Mouse (Mus musculus) ES-Bruce4 (cell line): Measurements from ENCODE around the gene Ankrd40. TPM values are rescaled to one million over a fixed set of nuclear protein-coding genes. Genes with fewer than 3 reads are reported as not detected.

Experiments
- H3K27ac ChIP-seq: 2 replicates; pipeline ENCODE4 v1.5.1; 2012; ENCODE audit warnings: low read length, inconsistent platforms; ENCODE audit not compliant: insufficient read depth
- H3K27me3 ChIP-seq: 2 replicates; pipeline ENCODE4 v1.6.1; 2012; ENCODE audit warnings: mild to moderate bottlenecking, low read length, inconsistent platforms; ENCODE audit not compliant: control insufficient read depth, poor library complexity, insufficient read depth, severe bottlenecking
- H3K36me3 ChIP-seq: 2 replicates; pipeline ENCODE4 v1.6.1; 2012; ENCODE audit warnings: inconsistent platforms, mild to moderate bottlenecking, low read length, moderate library complexity; ENCODE audit not compliant: control insufficient read depth, poor library complexity, insufficient read depth, severe bottlenecking
- H3K4me1 ChIP-seq: one replicate; pipeline ENCODE4 v1.8.1; 2011; ENCODE audit warnings: low read length; ENCODE audit not compliant: control insufficient read depth, insufficient read depth
- H3K4me3 ChIP-seq: 2 replicates; pipeline ENCODE4 v1.5.1; 2011; ENCODE audit warnings: low read depth, mild to moderate bottlenecking, low read length
- H3K9ac ChIP-seq: 2 replicates; pipeline ENCODE4 v1.6.1; 2012; ENCODE audit warnings: low read depth, mild to moderate bottlenecking, inconsistent platforms; ENCODE audit not compliant: poor library complexity, severe bottlenecking
- H3K9me3 ChIP-seq: replicated peaks from 2 replicates; pipeline ENCODE4 v1.6.1; 2012; ENCODE audit warnings: mild to moderate bottlenecking, low read length, inconsistent platforms; ENCODE audit not compliant: control insufficient read depth, poor library complexity, insufficient read depth, severe bottlenecking
- CTCF ChIP-seq: IDR thresholded peaks from one replicate; pipeline ENCODE4 v1.8.1; 2011; ENCODE audit warnings: low read depth, low read length
- EP300 ChIP-seq: IDR thresholded peaks from 2 replicates; pipeline ENCODE4 v1.6.1; 2011; ENCODE audit warnings: low read depth, low read length; ENCODE audit not compliant: insufficient read depth
- POLR2A ChIP-seq: IDR thresholded peaks from one replicate; pipeline ENCODE4 v1.8.1; 2011; ENCODE audit warnings: low read length; ENCODE audit not compliant: insufficient read depth
- polyA plus RNA-seq: library from polyadenylated mRNA; stranded (reverse); fragments of >200 nt; gene quantifications from 2 replicates; pipeline ENCODE4 v1.2.4, GENCODE M21; 2011; ENCODE audit warnings: low read depth; ENCODE audit not compliant: missing spikeins, insufficient read depth, insufficient read length

The Ankrd40 gene
- polyA plus RNA-seq, 1 experiment = 66.3 TPM

GRCm38 (mm10) chr11:94355521-94356217 is 27.9 kb downstream of the Ankrd40 start:
- TF ChIP-seq EP300 (no peak), CTCF (no peak), POLR2A (no peak)
- no peak overlapping the region for H3K27ac ChIP-seq
- H3K27me3 ChIP-seq = no peaks in the 10 kb centered on the region
- H3K9me3 ChIP-seq = no peaks in the 10 kb centered on the region
- H3K4me3 ChIP-seq = no peak overlapping the region
- no peaks in the 10 kb centered on the region for H3K4me1 ChIP-seq
- no peaks in the 10 kb centered on the region for H3K36me3 ChIP-seq
- no peak overlapping the region for H3K9ac ChIP-seq

DNA sequence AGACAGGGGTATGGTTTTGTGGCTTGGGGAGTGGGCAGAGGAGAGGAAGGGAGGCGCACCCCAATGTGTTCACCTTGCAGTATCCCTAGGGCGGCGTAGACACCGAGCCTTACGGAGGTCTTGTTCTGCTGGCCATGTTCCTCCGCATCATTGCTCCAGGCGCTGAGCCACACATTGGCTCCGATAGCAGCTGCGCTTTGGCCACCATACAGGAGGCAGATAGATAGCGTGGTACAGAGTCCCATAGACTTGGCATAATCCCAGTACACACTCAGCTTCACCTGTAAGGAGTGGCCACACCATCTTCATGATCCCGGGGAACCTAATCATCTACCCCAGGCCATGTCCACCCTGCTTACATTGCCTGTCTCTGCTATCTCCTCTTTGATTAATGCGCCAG is 31.4 kb downstream of the Ankrd40 start:
- TF ChIP-seq CTCF (no peak), POLR2A (no peak), EP300 (no peak)
- Histone ChIP-seq H3K27ac (no peak overlapping the region), H3K4me3 (no peak overlapping the region), H3K36me3 (no peaks in the 10 kb centered on the region), H3K4me1 (no peaks in the 10 kb centered on the region), H3K9ac (no peak overlapping the region), H3K9me3 (no peaks in the 10 kb centered on the region), H3K27me3 (no peaks in the 10 kb centered on the region)

DNA sequence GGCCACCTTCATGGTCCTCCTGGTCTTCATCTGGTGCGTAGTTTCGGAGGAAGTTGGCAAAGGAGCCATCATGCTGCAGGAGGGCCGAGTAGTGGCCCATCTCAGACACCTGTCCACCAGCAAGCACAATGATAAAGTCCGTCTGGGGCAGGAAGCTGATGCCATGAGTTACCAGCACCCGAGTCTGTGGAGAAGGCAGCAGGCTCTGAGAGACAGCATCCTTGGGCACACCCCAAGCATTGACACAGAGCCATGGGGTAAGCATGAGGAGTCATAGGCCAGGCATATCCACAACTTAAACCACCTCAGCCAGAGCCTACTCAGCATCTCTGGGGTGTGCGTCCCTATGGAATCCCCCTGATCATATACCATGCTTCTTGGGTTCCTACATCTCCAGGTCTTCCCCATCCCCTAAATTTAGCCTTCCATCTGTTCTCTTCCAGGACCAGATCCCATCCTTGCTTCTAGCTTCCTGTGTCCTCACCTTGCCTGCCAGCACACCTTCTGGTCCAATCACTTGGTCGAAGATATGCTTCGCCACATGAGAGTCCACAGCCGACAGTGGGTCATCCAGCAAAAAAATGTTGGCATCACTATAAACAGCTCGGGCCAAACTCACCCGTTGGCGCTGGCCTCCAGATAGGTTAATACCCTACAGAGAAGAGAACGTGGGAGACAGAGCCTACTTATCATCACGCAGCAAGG is 33.5 kb downstream of the Ankrd40 start:
- Histone ChIP-seq H3K27ac (no peak overlapping the region), H3K4me1 (no peaks in the 10 kb centered on the region)
- TF ChIP-seq CTCF (no peak), EP300 (no peak), POLR2A (no peak)

GRCm38 (mm10) chr11:94362101-94362500 is 34.3 kb downstream of the Ankrd40 start:
- Histone ChIP-seq H3K36me3 (no peaks in the 10 kb centered on the region), H3K9me3 (no peaks in the 10 kb centered on the region), H3K4me1 (no peaks in the 10 kb centered on the region), H3K27me3 (no peaks in the 10 kb centered on the region), H3K9ac (no peak overlapping the region), H3K27ac (no peak overlapping the region), H3K4me3 (no peak overlapping the region)
- TF ChIP-seq EP300 (no peak), POLR2A (no peak), CTCF (no peak)

More for the DNA sequence above, 33.5 kb downstream of the Ankrd40 start:
- Histone ChIP-seq H3K9ac (no peak overlapping the region), H3K27me3 (no peaks in the 10 kb centered on the region), H3K36me3 (no peaks in the 10 kb centered on the region), H3K9me3 (no peaks in the 10 kb centered on the region), H3K4me3 (no peak overlapping the region)

GRCm38 (mm10) chr11:94363690-94364089 is 35.9 kb downstream of the Ankrd40 start:
- no peak overlapping the region for H3K27ac ChIP-seq
- H3K27me3 ChIP-seq = no peaks in the 10 kb centered on the region
- no peaks in the 10 kb centered on the region for H3K36me3 ChIP-seq
- H3K9me3 ChIP-seq = no peaks in the 10 kb centered on the region
- H3K4me3 ChIP-seq = no peak overlapping the region
- no peak for TF ChIP-seq EP300
- H3K4me1 ChIP-seq = no peaks in the 10 kb centered on the region
- no peak overlapping the region for H3K9ac ChIP-seq

DNA sequence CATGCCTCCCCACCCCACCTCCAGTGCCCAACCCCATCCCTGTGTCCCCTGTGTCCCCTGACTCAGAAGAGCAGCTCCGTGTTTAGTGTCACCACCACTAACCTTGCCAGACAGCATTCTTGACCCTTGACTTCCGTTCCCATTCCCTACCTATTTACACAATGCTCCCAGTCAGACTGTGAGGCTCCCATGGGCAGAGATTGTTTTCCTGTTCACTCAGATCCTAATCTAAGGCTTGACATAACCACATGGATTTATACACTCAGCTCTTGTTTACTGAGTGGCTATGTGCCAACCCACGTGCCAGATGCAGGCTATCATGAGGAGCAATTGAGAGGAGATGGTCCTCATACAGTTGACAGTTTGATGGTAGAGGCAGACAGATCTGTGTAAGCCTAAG is 37.5 kb downstream of the Ankrd40 start:
- Histone ChIP-seq H3K4me1 (no peaks in the 10 kb centered on the region), H3K27me3 (no peaks in the 10 kb centered on the region), H3K4me3 (no peak overlapping the region), H3K9me3 (no peaks in the 10 kb centered on the region), H3K9ac (no peak overlapping the region), H3K27ac (no peak overlapping the region), H3K36me3 (no peaks in the 10 kb centered on the region)
- TF ChIP-seq POLR2A = no peak
- no peak for TF ChIP-seq EP300
- no peak for TF ChIP-seq CTCF
